Mouse (Mus musculus): ENCODE measurements around the gene Taf10.

DNA sequence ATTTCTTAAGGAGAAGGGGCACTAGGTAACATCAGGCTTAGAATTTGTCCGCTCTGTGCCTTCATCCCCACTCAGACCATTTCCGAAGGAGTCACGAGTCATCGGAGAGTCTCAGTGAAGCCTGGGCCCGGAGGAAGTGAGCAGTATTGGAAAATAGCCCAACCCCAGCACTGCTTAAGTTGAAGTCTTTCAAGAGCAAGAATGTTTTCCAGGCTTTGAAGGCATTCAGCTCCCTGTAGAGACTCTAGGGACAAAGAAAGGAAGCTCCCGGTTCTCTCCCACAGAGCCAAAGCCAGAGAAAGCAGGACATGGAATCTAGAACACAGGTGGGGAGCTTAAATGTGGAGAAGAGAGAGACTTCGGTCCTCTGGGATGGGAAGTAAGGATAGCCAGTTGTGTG lies 49.5 kb upstream of the Taf10 start:
- TF ChIP-seq CTCF (conservative IDR thresholded peaks at IDR 0.05; ENCODE audit: low read length) (no peak), POU5F1 (IDR thresholded peaks at IDR 0.05; ENCODE audit: borderline replicate concordance, low read length) (no peak)

All from E14TG2a.4 (cell line).